Mouse (Mus musculus): ENCODE measurements around the gene Rps19bp1. TPM values are rescaled to one million over a fixed set of nuclear protein-coding genes. Genes with fewer than 3 reads are reported as not detected.

Rps19bp1 gene
- total RNA-seq, 2 experiments from 2014 or later = 17.8 to 18.8 TPM

DNA sequence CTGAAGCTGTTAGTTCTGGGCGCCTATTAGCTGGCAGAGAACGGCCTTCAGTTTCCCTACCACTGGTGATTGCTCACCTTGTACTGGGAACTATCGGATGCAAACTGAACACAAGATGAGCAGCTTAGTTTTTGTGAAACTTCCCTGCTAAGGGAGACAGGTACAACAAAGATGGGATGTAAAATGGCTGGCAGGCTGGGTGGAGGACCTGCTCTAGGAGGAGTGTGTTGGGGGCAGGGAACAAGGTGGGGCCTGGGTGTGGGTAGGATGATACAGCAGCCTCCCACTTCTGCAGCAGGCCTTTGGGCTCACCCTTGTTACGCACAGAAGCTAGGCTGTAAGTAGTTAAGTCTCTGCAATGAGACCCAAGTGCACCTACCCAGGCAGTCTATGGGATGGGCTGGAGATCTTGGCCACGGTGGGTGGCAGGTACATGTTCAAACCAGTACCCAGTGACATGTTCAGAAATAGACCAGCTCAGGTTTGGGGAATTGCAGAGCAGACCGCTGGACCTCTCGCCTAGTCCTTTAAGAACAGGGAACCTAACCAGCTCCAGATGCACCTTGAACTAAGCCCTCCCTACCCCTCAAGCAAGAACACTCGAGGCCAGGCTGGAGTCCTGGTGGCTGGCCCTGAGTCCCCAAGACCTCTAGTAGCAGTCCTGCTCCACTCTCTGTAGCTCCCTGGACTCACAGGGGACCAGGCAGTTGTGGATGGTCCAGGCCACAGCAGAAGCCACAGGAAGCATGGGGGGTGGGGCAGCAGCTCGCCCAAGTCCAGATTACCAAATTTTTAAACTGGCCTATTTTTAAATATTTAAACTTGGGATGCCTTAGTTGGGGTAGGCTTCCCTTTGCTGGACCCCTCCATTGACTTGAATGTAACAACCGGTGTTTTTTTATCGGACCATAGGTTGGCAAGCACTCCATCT lies 5.6 kb downstream of the Rps19bp1 start:
- DNase-seq = peak; percentile 26 to 28

DNA sequence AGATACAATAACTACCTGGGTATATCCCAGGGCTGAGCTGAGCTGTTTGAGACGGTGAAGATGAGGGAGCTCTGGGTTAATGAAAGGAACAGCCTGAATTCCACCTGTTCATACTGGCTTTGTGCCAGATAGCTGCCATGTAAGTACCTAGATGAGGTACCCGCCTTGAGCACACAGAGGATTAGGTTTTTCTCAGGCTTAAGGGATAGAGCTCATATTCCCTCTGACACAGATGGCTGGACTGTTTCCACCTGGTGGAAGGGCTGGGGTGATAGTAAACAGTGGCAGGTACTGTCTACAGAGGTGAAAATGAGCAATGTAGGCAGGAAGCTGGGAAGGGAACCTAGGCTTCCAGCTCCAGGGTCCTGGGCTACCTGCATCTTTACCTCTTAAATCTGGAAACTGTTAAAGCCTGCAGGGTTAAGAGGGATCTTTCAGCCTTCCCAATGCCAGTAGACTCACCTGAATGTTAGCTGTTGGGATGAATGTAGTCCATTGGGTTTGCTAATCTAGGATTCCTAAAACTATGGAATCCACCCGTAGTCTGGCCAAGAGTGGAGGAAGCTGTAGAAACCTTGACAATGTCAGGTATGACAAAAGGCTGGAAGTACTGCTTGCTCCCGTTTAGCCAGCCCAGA lies 6.4 kb downstream of the Rps19bp1 start:
- peak in 1 of 2 experiments; percentile 29 for DNase-seq
- intact Hi-C loops (cut with DNase I) = no loop called here

More for the DNA sequence above, 5.6 kb downstream of the Rps19bp1 start:
- intact Hi-C loops (cut with DNase I) = no loop called here

DNA sequence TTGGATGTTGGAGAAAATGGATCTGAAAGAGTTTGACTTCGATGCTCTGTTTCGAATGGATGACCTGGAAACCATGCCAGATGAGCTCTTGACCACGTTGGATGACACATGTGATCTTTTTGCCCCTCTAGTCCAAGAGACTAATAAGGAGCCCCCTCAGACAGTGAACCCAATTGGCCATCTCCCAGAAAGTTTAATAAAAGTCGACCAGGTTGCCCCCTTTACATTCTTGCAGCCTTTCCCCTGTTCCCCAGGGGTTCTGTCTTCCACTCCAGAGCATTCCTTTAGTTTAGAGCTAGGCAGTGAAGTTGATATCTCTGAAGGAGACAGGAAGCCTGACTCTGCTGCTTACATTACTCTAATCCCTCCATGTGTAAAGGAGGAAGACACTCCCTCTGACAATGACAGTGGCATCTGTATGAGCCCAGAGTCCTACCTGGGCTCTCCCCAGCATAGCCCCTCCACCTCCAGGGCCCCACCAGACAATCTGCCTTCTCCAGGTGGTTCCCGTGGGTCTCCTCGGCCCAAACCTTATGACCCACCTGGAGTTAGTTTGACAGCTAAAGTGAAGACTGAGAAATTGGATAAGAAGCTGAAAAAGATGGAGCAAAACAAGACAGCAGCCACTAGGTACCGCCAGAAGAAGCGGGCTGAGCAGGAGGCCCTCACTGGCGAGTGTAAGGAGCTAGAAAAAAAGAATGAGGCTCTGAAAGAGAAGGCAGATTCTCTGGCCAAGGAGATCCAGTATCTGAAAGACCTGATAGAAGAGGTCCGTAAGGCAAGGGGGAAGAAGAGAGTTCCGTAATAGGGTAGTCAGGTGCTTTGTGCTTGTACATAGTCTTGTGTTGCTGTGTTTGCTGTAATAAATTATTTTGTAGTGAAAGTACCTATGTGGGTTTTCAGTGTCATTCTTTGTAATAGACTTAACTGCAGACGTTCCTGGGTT lies 7.2 kb downstream of the Rps19bp1 start:
- intact Hi-C loops (cut with DNase I) = no loop called here
- no peak for DNase-seq

DNA sequence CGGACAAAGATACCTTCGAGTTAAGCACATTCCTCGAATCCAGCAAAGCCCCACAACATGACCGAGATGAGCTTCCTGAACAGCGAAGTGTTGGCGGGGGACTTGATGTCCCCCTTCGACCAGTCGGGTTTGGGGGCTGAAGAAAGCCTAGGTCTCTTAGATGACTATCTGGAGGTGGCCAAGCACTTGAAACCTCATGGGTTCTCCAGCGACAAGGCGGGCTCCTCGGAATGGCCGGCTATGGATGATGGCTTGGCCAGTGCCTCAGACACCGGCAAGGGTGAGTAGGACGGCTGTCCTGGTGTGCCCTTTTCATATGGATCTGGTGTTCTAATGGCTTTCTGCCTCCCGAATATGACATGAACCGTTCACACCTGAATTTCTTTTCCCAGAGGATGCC lies 7.9 kb downstream of the Rps19bp1 start:
- no peak for DNase-seq
- intact Hi-C loops (cut with DNase I) = no loop called here

DNA sequence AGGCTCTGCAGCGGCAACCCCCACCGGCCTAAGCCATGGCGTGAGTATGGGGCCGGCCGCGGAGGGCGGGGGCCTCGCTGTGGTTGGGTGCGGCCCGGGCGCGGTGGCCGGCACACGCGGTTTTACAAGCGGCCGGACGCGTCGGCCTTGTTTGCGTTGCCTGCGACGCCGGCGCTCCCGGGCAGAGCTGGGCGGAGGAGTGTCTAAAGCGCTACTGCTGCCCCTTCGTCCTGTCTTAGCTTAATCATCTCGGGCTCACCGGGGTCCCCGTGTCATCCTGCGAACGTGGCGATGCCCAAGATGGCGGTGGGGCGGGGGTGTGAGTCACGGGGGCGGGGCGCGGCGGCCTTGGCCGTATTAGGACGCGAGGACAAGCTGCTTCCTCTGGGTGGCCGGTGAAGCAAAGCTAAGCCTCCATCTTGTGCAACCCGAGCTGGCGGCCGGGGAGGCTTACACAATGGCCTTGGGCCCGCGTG lies 8.4 kb downstream of the Rps19bp1 start:
- intact Hi-C loops (cut with DNase I) = loop anchor here (2.0 kb wide), 1 partner anchor 21 kb away; the partner anchor contains the start of genes AC140267.1 and Mief1
- peak; percentile 86 to 87 for DNase-seq

DNA sequence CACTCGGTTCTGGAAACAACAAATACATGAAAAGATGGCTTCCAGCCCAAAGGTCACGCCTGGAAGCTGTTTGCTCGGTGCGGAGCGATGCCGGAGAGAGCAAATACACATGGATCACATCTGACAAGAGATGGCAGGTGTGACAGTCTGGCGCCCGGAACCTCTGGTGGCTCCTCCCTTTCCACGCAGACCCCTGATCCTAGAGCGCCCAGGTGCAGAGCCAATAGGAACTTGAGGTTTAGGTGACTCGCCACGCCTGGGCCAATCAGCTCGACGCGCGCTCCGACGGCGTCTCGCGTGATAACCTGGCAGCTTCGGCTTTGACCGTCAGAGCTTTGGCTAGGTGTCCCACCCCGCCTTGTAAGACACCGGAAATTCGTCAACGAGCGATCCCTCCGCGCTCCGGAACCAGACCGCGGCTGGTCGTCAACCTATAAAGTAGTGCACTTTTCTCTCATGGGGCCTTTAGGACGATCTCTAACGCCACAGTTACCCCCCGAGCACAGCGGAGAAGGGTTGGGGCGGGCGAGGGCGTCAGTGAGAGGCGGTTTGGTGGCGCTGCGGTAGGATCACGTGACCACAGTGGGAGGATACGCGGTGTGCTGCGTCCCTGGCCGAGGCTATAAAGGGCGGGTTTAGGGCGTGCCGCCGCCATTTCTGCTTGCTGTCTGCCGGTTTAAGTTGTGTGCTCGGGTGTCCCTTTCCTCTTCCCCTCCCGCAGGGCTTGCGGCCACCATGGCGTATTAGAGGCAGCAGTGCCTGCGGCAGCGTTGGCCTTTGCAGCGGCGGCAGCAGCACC lies 9.1 kb downstream of the Rps19bp1 start, which contains the start of gene Atf4:
TSS of gene Atf4 (plus strand) at position 338 of the 799 bp plus-strand sequence.
- DNase-seq = peak; percentile 96 to 98
- intact Hi-C loops (cut with DNase I) = loop anchor here (2.0 kb wide), 1 partner anchor 20 kb away; the partner anchor contains the start of genes AC140267.1 and Mief1

DNA sequence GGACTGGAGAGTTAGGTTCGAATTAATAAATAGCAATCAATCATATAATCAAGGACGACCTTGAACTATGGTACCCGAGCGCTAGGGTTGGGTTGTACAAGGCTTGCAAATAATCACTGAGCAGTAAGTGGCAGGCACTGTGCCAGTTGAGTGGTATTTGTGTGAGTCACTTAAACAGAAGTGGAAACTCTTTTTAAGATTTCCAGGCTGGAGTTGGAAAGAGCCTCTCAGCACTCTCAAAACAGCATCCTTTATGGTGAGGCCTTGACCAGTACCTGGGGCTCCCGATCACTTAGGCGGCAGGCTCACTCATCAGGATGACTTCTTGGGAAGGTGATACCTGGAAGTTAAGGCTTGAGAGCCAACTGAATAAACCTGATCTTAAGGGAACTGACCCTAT lies 9.9 kb downstream of the Rps19bp1 start:
- peak; percentile 35 to 49 for DNase-seq
- intact Hi-C loops (cut with DNase I) = loop anchor here (2.0 kb wide), 1 partner anchor 19 kb away; the partner anchor contains the start of genes AC140267.1 and Mief1

DNA sequence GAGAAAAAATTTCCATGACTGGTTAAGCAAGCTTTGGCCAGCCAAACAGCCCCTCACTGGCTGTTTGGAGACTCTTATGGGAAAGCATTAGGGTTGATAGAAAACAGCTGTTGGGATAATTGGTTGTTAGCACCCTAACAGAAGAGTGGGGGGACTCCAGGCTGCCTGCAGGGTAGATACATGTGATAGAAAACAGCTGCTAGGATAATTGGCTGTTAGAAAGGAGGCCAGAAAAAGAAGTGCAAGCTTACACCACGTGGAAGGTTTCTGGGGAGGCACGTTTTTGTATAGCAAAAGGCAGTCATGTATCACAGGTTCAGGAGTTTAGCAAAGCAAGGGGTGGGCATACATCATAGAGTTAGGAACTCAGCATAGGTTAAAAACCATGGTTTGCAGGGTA lies 10.6 kb downstream of the Rps19bp1 start:
- peak in 1 of 2 experiments; percentile 7 for DNase-seq
- intact Hi-C loops (cut with DNase I) = no loop called here

DNA sequence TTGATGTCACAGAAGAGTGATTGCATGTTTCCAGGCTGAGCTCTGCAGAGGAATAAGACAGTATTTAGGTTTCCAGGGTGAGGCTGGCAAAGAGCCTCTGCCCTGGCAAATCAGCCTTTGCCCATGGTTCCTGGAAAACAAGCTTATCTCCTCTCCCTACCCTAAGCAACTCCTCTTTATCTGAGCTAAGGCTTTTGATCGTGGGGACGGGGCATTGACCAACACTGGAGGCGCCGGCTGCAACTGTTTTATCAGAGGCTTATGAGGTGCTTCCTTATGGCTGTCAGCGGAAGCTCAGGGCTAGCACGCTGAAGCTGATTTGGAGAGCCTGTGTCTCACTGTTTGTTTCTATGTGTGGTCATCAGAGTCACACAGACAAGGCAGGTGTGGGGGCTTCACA lies 13.5 kb downstream of the Rps19bp1 start:
- peak in 1 of 2 experiments; percentile 9 for DNase-seq
- intact Hi-C loops (cut with DNase I) = no loop called here

DNA sequence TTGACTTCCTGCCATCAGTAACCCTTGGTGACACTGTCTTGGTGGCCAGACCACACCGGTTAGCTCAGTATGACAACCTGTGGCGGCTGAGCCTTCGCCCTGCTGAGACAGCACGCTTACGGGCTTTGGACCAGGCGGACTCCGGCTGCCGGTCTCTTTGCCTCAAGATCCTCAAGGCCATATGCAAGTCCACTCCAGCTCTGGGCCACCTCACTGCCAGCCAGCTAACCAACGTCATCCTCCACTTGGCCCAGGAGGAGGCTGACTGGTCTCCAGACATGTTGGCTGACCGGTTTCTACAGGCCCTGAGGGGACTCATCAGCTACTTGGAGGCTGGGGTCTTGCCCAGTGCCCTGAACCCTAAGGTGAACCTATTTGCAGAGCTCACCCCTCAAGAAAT lies 14.4 kb downstream of the Rps19bp1 start:
- intact Hi-C loops (cut with DNase I) = no loop called here
- no peak for DNase-seq

DNA sequence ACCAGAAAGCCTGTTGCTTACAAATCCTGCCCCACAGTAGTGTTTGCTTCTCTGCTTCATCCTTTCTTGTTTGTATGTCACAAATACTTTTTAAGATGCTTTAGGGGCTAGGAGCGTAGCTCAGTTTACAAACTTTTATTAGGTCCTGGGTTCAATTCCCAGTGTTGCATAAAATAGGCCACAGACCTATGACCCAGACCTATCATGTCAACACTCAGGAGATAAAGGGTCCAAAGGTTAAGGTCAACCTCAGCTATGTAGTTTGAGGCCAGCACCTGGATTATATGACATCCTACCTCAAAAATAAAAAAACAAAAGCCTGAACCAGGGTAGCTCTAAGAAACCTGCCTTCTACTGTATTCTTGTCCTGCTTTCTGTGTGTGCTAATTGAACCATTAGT lies 15.5 kb downstream of the Rps19bp1 start:
- no peak for DNase-seq
- intact Hi-C loops (cut with DNase I) = no loop called here

DNA sequence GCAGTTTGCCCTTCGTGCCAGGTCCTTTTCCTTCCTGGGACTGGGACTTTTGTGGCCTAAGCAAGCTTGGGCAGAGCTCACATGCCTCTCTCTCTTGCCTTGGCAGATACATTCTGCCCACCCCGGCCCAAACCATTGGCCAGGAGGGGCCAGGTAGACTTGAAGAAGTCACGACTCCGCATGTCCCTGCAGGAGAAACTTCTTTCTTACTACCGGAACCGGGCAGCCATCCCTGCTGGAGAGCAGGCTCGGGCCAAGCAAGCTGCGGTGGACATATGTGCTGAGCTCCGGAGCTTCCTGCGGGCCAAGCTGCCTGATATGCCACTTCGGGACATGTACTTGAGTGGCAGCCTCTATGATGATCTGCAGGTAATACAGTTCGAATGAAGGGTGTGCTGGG lies 16.0 kb downstream of the Rps19bp1 start:
- intact Hi-C loops (cut with DNase I) = no loop called here
- DNase-seq = no peak

DNA sequence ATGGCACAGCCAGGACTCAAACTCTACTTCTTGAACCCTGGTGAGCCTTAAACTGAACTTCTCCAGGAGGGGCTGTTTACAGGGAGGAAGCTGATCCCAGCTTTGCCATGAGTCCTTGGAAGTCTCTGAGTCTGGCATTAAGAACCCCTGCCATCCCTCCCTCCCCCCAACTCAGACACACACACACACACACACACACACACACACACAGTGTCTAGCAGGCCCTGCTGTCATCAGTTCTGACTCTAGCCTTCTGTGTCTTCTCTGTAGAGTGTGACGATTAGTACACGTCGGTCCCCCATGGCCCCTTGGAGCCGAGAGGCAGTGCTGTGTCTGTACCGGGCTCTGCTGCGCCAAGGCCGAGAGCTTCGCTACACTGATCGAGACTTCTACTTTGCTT lies 28.6 kb downstream of the Rps19bp1 start, which contains the start of gene AC140267.1:
TSS of gene AC140267.1 (plus strand) at position 301 of the 400 bp plus-strand sequence.
- intact Hi-C loops (cut with DNase I) = loop anchor here (2.0 kb wide), 1 partner anchor 19 kb away; the partner anchor contains the start of gene Atf4
- no peak for DNase-seq

DNA sequence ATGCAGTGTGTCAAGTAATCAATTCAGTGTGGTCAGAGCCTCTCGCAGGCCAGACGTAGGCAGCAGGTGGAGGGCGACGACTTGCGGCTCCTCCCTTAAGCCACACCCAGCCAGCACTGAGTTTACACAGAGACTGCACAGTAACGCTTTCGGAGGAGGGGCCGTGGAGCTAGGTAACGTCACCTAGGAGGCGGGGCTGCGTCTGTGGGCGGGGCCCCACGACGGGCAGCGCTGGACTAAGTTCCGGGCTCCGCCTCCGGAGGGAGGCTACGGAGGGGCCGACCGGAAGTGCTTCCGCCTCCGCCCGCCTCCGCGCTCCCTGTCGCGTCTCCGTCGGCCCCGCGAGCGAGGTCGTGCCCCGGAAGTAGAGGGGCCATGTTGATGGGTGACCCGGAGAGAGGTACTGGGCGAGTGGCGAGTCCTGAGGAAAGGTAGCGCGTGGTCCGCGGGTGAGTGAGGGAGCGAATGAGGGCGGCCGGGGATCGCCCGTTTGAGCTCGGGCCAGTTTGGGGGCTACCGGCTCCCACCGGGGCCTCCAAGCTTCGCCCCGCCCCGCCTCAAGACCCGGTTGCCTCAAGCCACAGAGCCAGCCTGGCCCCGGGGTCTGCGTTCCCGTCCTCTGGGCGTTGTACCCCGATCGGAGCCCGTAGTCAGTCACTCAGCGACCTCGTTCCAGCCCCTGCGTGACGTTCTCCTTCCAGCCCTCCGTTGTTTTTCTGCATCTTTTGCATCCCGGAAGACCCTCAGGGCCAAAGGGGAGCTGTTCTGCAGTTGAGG lies 30.2 kb downstream of the Rps19bp1 start, which contains the start of gene Mief1:
TSS of gene Mief1 (plus strand) at position 286 of the 777 bp plus-strand sequence.
- DNase-seq = peak; percentile 98 to 99
- intact Hi-C loops (cut with DNase I) = loop anchor here (2.0 kb wide), 1 partner anchor 21 kb away; the partner anchor contains the start of gene Atf4

DNA sequence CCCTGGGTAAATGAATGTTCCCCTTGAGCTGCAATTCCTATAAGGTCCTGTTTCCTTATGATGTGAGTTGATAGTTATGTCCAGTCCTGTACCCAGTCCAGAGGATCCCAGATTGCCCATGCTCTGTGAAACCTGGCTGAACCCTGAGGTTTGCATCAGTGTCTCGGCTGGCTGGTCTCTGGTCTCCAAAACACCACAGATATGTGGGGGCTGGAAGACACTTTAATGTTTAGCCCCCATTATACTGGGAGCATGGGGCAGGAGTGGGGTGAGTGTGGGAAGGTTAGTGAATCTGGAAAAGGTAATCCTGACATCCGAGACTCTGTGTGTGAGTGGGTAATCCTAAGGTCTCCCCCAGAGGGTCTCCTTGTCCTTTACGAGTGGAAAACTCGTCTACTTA lies 31.1 kb downstream of the Rps19bp1 start:
- intact Hi-C loops (cut with DNase I) = no loop called here
- no peak for DNase-seq

DNA sequence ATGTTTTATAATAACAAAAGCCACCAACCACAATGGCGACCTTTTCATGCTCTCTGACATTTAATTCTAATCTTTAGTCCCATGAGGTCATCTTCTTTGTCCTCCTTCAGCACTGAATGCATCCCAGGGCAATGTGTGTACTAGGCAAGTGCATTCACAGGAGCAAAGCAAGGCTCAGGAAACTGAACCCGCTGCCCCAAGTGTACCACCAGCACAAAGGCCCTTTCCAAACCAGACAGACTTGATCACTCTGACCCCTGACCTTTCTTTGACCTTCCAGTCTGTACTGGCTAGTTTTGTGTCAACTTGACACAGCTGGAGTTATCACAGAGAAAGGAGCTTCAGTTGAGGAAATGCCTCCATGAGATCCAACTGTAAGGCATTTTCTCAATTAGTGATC lies 31.8 kb downstream of the Rps19bp1 start:
- no peak for DNase-seq
- intact Hi-C loops (cut with DNase I) = no loop called here

DNA sequence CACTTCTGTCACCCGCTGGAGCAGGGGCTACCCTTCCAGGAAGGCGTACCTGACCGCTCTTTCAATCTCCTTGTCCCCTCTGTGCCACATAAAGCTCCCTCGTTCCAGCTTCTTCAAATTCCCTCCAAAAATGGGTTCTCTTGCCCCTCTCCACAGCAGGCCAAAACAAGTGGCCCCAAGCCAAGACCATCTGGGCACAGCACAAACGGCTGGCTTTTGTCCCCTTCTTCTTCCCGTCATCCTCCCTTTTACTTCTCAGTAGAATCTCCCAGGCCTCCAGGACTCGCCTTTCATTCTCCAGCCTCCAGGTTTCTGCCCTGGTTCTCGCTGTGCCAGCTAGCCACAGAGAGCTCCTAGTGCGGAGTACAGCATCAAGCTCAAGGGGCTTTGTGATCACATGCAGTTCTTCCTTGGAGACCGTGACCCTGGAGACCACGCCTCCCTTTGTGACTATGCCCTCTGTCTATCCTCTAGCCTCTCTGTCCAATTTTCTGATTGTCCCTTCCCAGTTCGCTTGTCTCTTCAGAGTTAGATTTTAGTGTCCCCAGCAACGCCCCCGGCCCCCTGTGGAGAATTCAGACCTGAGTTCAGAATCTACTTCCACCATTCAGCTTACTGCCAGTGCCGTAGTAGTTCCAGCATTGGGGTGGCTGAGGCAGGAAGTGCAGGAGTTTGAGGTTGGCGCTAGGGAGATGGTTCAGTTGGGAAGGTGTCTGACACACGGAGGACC lies 35.9 kb downstream of the Rps19bp1 start:
- no peak for DNase-seq
- intact Hi-C loops (cut with DNase I) = loop anchor here (5.0 kb wide), 2 partner anchors 96 to 281 kb away; partner anchors contain the start of gene Tab1
